Mouse (Mus musculus) natural killer cell, adult 2 months (primary cell): ENCODE results near the gene Aph1a.
"Not testable (repeated sequence)": the region's sequence is repeated elsewhere in the genome, so short reads cannot be mapped to it uniquely, and the experiment has no call there.

Source experiments
- DNase-seq, 2 experiments: peaks; one replicate each; pipeline ENCODE4 v3.0.0; 2022; ENCODE audit warnings: low spot score in 2 of 2

The Aph1a gene

DNA sequence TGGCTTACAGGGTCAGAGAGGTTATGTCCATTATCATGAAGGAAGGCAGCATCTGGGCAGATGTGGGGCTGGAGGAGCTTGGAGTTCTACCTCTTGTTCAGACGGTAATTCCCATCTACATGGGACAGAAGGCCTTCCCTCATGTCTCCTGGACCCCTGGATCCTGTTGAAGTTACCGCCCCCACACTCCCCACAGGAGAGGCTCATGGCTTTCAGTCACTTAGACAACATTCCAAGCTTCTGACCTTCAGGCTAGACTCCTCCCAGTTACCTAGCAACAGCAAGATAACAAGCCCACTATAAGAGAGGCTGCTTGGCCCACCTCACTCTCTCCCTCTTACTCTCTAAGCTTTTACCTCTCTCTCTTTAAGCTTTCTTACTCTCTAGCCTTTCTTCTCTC, 26.8 kb downstream of the Aph1a start:
- DNase-seq: not testable (repeated sequence)

DNA sequence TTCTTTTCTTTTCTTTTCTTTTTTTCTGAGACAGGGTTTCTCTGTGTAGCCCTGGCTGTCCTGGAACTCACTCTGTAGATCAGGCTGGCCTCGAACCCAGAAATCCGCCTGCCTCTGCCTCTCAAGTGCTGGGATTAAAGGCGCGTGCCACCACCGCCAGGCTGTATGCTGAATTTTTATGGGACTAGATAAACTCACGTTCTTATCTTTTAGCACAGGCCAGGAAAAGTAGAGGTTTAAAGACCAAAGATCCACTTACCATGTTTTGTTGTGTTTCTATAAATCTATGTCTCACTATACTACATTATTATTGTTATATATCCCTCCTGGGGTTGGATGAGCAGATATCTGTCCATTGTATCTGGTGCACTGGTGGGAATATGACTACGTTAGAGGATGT, 29.7 kb downstream of the Aph1a start:
- DNase-seq: not testable (repeated sequence)

DNA sequence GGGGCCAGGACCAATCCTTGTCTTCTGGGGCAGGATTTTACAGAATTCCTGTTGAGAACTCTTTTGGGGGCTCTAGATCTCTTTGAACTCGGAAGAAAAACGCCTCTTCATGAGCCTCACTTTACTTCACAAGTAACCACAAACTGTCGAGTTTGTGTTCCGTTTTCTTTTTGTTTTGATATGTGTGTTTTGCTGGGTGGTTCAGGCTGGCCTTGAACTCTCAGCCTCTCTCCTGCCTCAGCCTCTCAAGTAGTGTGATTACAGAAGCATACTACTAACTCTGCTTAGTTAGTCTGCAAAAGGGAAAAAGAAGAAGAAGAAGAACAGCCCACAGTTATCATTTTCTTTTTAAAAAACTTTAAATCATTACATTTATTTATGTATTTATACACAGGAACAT, 30.4 kb downstream of the Aph1a start:
- DNase-seq: no peak

DNA sequence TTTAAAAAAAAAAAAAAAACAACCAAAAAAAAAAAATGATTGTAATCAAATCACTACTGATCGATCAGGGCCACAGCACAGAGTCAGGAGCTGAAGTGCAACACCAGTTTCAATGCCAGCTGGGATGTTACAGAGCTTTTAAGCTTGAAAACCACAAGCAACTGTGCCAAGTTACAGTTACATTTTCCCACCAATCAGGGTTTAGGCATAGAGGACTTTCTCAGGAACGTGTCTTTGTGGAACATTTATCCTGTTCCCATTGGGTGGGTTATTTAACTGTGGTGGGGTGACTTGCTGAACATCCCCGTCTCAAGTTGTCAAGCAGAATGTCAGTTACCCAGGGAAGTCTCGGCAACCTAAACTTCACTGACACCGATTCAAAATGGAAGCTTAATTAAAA, 31.3 kb downstream of the Aph1a start:
- DNase-seq: no peak

DNA sequence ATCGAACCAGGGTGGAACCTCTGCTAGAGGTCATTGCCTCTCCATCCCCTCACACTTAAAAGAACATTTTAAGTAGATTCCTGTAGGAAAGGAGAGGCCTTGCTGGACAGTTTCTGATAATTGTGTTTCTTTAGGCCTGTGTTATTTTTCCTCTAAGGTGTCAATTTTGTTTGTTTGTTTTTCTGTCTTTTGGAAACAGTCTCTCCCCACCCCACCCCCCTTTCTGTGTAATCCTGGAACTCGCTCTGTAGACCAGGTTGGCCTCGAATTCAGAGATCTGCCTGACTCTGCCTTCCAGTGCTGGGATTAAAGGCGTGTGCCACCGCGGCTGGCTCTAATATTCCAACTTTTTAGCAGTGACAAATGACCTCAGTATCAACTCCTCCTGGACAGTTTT, 34.5 kb downstream of the Aph1a start:
- DNase-seq: no peak

DNA sequence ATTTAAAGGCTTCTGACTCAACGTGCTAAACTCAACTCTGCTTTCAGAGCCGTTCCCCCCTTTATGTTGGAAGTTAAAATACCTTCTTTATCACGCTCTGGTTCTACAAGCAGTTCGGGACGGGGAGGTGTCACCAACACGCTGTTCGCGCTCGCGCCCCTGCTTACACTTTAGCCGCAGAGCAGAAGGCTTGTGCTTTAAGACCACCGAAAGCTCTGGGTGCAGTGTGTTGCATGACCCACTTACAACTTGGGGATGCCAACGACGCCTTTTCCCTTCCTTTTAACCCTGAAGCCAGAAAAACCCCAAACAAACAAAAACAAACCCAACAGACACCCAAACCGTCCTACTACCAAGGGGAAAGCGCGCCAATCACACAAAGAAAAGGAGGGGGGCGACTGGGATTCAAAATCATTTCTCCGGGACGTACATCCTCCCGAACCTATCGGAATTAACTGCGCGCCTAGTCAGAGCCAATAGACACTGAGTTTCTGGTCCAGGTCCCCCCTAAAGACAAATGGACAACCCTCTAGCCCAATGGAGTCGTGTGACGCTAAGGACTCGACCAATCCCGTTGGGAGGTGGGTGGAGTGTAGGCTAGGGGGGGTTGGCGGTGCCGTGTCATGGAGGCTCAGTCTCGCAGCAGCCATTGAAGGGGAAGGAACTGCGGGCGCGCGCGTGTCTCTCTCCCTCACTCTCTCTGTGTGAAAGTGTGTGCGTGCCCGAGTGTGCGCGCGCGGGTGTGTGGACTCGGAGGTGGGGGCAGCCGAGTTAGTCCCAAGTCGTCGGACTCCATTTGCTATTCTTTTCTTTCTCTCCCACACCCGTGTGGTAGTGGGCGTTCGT, 35.1 kb downstream of the Aph1a start, which contains the start of gene Anp32e:
Gene Anp32e (plus strand): TSS at position 589 of the 846 bp plus-strand sequence.
- DNase-seq: peak; percentile 98

DNA sequence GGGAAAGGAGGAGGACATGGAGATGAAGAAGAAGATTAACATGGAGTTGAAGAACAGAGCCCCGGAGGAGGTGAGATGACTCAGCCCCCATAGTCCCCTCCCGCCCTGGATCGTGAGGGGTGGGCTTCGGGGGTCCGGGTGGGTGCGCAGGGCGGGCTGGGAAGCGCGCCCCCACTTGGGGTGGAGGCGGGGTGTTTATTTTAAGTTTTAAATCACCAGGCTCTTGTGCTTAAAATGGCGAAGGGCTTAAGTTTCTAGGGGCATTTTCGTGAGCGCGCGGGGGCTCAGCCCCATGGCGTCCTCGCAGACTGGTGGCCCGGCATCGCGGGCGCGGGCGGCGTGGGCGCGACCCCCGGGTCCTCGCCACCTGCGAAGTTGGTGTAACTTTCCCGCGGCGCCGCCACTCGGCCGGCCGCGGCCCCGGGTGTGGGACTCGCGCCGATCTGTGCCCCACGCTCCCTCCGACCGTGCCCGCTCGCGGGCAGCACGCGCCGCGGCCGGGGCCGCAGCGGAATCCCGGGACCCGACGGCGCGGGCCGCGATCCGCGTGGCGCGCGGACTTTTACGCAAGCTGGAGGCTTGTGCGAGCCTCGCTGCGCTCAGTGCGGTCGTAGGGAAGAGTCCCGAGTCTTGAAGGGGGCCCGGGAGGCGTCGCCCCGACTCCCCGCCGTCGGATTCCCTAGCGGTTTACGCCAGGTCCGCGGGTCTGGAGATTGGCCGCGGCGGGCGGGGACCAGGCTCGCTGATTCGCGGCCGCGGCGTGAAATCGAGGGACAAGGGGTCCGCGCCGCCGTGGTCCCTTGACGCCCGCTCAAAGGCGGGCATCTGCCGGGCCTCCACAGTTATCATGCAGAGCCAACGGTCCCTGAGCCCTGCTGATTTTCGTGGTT, 36.1 kb downstream of the Aph1a start:
- peak; percentile 29 to 43 for DNase-seq

DNA sequence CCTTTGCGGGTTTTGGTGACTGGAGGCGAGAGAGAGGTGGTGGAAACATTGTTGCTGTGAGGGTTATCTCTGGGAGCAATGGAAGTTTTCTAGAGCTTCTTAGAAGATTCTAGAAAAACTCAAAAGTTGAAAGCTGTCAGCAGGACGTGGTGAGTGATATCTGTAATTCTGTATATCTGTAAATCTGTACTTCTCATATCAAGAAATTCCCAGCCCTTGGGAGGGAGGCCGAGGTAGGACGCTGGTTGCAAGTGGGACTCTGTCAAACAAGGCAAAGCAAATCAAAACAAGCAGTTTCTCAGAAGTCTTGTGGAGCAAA, 36.7 kb downstream of the Aph1a start:
- DNase-seq: no peak

DNA sequence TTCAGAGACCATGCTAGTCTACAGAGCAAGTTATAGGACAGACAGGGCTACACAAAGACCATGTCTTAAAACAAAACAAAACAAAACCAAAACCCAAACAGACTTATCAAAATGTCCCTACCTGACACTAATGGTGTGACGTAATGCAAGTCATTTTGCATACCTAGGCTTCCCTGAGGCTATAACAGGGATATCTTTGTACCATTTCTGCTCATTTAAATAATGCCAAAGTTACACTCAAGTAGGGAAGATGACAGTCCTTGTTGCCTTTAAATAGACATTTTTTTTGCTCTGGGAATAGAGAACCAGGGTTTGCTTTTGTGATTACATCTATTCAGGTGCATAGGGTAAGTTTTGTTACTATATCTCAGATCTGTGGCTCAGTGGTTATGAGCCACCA, 37.7 kb downstream of the Aph1a start:
- no peak for DNase-seq

DNA sequence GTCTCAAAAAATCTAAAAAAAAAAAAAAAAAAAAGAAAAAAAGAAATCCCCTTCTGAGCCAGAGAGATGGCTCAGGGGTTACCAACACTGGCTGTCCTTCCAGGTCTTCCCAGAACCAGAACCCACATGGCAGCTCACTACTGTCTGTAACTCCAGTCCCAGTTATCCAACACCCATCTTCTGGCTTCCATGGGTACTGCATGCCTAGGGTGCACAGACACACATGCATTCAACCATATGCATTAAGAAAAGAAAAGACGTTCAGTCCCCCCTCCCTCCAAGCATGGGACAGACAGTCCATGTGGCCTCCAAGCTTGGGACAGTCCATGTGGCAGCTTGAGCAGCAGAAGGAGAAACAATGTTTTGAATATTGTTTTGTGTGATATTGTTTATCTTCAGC, 38.4 kb downstream of the Aph1a start:
- no peak for DNase-seq

DNA sequence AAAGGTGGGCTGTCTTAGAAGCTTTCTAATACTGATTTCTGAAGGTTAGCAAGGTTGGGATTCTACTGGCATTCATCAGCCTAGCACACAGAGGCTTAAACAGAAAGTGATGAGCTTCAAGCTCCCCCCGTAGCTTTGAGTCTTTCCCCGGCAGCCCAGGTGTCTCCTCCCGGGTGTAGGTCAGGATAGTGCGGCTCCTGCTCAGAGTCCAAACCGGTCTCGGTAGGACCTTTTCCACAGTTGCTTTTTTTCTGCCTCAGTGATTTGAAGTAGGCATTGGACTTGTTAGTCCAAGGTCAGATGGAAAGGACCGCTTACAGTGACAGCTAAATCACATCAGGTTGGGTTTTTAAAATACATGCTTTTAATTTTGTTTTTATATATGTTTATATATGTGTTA, 38.8 kb downstream of the Aph1a start:
- no peak for DNase-seq

DNA sequence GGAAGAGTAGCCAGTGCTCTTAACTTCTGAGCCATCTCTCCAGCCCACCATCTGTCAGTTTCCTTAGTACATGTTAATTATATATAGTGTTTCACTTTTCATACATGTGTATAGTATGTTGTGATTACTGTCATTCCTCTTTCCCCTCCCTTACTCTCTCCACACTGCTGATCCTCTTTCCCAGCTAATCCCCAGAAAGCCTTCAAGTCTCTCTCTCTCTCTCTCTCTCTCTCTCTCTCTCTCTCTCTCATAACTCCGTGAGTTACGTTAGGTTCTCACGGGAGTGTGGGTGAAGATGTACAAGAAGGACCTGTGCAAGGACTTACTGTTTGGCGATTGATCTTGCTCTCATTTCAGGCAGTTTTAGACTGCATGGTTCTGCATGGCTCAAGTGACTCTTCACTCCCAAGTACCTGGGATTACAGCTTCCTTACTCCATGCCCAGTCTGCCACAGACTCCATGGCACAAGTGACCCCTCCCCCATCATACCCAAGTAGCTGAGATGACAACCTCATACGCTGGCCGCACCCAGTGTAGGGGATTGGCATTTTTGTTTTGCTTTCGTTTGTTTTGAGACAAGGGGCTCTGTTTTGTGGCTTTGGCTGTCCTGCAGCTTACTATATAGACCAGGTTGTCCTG, 39.5 kb downstream of the Aph1a start:
- DNase-seq: no peak

DNA sequence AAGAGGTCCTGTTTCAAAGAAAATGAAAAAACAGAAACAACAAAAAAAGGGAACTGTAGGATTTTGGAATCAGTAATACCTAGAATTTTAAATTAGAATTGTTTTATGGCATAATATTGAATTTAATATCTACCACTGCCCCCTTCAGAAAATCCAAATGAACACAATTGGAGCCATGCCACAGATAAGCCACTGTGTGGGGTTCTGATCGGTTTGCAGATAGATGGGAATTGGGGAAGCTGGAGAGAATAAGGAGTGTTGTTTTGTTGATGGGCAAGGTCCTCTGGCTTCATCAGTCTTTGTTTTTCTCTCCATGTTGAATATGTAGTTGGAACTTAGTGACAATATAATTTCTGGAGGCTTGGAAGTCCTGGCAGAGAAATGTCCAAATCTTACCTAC, 40.7 kb downstream of the Aph1a start:
- DNase-seq: no peak

DNA sequence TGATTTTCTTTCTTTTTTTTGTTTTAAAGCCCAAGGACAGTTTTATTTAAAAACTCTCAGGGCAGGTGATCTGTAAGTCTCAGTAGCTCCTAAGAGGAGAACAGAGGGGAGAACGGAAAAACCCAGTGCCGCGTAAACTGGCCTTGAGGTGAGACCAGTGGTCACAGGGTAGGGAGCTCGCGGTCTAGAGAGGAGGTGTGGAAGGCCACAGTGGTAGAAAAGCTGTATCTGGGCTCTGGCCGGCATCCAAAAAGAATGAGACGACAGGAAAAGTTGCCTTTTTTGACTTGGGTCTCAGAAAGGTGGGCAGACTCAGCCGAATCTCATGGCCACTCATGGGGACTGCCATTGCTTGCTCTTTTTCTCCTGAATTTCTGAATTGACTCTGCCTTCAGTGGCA, 44.4 kb downstream of the Aph1a start:
- peak in 1 of 2 experiments; percentile 25 for DNase-seq

DNA sequence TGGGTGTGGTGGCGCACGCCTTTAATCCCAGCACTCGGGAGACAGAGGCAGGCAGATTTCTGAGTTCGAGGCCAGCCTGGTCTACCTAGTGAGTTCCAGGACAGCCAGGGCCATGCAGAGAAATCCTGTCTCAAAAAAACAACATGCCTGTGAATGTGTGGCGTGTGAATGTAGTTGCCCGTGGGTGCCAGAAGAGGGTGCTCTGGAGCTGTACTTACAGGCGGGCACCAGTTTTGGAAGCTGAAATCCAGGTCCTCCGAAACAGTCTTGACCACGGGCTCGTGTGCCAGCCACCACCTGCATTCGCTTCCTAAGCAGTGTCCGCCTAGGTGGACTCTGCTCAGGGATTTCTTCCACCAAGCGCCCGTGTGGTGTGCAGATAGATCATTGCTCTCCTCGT, 45.1 kb downstream of the Aph1a start:
- peak in 1 of 2 experiments; percentile 33 for DNase-seq

DNA sequence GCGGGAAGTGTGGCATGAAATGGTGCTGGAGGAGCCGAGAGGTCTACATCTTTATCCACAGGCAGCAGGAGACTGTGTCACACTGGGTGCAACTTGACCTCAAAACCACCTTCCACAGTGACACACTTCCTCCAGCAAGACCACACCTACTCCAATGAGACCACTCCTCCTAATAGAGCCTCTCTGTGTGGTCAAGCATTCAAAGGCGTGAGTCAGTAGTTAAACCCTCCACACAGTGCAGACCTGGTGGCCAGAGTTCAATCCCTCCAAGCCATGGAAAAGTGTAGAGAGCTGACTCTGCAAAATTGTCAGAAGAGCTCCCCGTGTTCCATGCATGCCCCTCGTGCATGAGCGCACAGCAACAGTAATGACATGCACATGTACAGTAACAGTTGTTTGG, 49.0 kb downstream of the Aph1a start:
- DNase-seq: no peak

DNA sequence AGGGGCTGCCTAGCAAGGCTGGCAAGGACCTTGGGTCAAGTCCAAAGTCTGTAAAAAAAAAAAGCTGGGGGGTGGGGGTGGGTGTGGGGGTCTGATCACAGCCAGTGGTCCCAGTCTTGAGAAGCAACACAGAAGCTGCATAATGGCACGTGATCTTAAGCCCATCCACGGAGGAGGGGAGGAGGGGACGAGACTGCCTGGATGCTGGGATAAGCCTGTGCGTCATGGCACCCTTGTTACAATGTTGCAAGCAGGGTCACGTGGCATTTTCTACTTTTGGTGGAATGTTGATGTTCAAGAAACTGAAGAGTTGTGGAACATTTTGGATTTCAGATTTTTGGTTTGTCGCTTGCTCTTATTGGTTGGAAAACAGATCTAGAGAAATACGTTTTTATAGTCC, 49.5 kb downstream of the Aph1a start:
- DNase-seq: no peak

DNA sequence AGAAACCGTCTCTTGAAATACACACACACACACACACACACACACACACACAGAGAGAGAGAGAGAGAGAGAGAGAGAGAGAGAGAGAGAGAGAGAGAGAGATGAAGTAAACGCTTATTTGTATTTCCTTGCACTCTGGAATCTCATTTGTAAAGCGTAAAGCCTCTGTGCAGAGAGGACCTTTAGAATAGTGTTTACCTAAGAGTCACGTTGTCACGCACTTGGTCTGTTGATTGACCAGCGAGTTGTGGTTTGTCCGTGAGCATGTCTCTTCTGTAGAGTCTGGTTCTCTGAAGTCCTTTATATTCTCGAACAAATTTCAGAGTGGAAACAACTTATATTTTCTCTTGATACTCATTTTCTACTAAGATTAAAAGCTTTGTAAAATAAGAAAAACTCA, 51.0 kb downstream of the Aph1a start:
- DNase-seq: no peak

DNA sequence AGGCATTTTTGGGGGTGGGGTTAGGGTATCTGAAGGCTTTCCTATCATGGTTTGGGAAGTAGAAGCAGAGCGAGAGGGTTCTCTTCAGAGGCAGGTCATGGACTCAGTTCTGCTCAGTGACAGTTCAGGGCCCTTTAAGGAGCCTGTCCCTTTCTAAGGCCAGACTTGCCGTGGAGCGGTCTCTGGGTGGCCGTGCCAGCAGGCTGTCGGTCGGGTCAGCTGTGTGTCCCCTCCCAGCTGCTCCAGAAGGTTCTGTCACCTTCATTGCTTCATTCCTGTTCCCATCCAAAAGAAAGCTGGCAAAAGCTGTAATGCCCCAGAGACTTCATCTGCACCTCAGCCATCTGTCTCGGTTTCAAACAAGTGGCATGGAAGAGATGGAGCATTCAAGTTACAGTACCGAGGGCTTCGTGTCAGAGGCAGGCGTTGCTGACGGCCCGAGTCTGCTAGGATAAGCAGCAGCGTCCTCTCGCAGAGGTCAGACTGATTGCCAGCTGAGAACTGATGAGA, 52.0 kb downstream of the Aph1a start:
- no peak for DNase-seq
